Mouse (Mus musculus): Measurements from ENCODE around the gene Gm4353.

DNA sequence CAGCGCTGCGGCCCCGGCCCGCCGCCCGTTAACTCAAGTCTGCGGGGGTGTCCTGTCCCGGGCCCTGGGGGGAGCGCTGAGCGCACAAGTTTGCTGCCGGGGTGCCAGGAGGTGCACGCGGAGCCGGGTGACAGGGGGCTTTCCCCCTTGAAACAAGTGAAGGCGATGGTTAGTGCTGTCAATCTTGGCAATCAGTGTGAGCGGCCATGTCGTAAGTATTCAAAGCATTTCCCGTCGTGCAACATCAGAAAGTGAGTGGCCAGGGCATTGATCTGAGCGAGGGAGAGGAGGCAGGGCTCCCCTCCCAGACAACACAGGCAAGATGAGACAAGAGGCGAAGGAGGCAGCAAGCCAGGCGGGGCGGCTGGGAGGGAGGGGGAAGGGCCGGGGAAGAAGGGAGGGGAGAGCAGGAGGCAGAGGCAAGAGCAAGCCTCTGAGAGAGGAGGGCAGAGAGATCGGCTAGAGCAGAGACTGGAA is 50.1 kb downstream of the Gm4353 start:
- no peak for TF ChIP-seq CTCF (conservative IDR thresholded peaks at IDR 0.05; ENCODE audit: low read length)
- TF ChIP-seq NANOG (IDR thresholded peaks at IDR 0.05; ENCODE audit: borderline replicate concordance, low read length), result no peak
- TF ChIP-seq POU5F1 (IDR thresholded peaks at IDR 0.05; ENCODE audit: borderline replicate concordance, low read length), result no peak
